Mouse (Mus musculus) hindbrain, postnatal 0 days (tissue): ENCODE results near the gene Cbx6. TPM values are rescaled to one million over a fixed set of nuclear protein-coding genes. Genes with fewer than 3 reads are reported as not detected.
A peak's percentile ranks its signal among the peaks of the same experiment; 100 is the strongest.

Experiments used
- ATAC-seq: fragments of 200-750 bp; cut with Nextera tagmentation; 2 replicates; pipeline ENCODE4 v1.8.0; 2017; ENCODE audit warnings: mild to moderate bottlenecking, moderate TSS enrichment, moderate library complexity
- DNase-seq: peaks from one replicate; pipeline ENCODE4 v3.0.0-alpha.2; 2015; ENCODE audit warnings: low spot score
- H3K27ac ChIP-seq: fragments of 300-500 bp; sonication (generic); 2 replicates; pipeline ENCODE4 v1.5.1; 2014; ENCODE audit warnings: mild to moderate bottlenecking
- H3K27me3 ChIP-seq: fragments of 300-500 bp; sonication (generic); 2 replicates; pipeline ENCODE4 v1.6.1; 2014; ENCODE audit warnings: low read length, mixed read lengths; ENCODE audit not compliant: insufficient read depth
- H3K36me3 ChIP-seq: fragments of 300-500 bp; sonication (generic); 2 replicates; pipeline ENCODE4 v1.6.1; 2014; ENCODE audit warnings: low read length, mixed read lengths; ENCODE audit not compliant: insufficient read depth
- H3K4me1 ChIP-seq: fragments of 300-500 bp; sonication (generic); 2 replicates; pipeline ENCODE4 v1.6.1; 2014; ENCODE audit warnings: antibody characterized with exemption, low read length, mixed read lengths; ENCODE audit not compliant: insufficient read depth
- H3K4me2 ChIP-seq: fragments of 300-500 bp; sonication (generic); 2 replicates; pipeline ENCODE4 v1.6.1; 2014; ENCODE audit warnings: low read depth, mild to moderate bottlenecking, low read length, moderate library complexity, mixed read lengths
- H3K4me3 ChIP-seq: fragments of 300-500 bp; sonication (generic); 2 replicates; pipeline ENCODE4 v1.5.1; 2014; ENCODE audit warnings: low read length
- H3K9ac ChIP-seq: fragments of 300-500 bp; sonication (generic); replicated peaks from 2 replicates; pipeline ENCODE4 v1.6.1; 2014; ENCODE audit warnings: mild to moderate bottlenecking, low read length, moderate library complexity, mixed read lengths
- H3K9me3 ChIP-seq: fragments of 300-500 bp; sonication (generic); 2 replicates; pipeline ENCODE4 v1.6.1; 2016; ENCODE audit warnings: low read length, mixed read lengths
- CTCF ChIP-seq: IDR thresholded peaks from 2 replicates; pipeline ENCODE4 v1.5.1; 2016; ENCODE audit warnings: antibody characterized with exemption, control low read depth, low read depth
- WGBS: fragments of 180-500 bp; shearing (Covaris S2); extraction: QIAGEN DNeasy Blood & Tissue Kit; methylation state at CpG from one replicate; pipeline ENCODE4 v1.1.7; 2014; 5-methylcytosine and 5-hydroxymethylcytosine counted together
- polyA plus RNA-seq: library from polyadenylated mRNA; unstranded; fragments of >200 nt; fragmentation: Nextera tagmentation; extraction: Ambion mirVana; gene quantifications from 2 replicates; pipeline ENCODE4 v1.2.1, GENCODE M21; 2015
- total RNA-seq: library from RNA; depleted of rRNA; stranded (reverse); fragments of >200 nt; gene quantifications from 2 replicates; pipeline ENCODE4 v1.2.3, GENCODE M21; 2014

Gene Cbx6
- total and polyA plus RNA-seq, 2 experiments from 2014 or later, result 56.6 to 107 TPM

- H3K9me3 ChIP-seq, result no peaks in the 10 kb centered on the region
- H3K4me3 ChIP-seq, result no peak overlapping the region
- DNase-seq (peak; percentile 24), ATAC-seq (no peak)
- peaks cover 5% of the 10 kb centered on the region; the same call in 1 of the 2 replicates for H3K4me1 ChIP-seq
- no peak for TF ChIP-seq CTCF
- 78% methylated on average over 18 of the region's 18 CpGs for WGBS
- H3K27ac ChIP-seq, result no peak overlapping the region
- no peak overlapping the region for H3K4me2 ChIP-seq
- H3K27me3 ChIP-seq, result no peaks in the 10 kb centered on the region
- H3K9ac ChIP-seq, result no peak overlapping the region
- no peaks in the 10 kb centered on the region for H3K36me3 ChIP-seq
Observed at GRCm38 (mm10) chr15:79875261-79875995, 40.9 kb upstream of the Cbx6 start.

DNA sequence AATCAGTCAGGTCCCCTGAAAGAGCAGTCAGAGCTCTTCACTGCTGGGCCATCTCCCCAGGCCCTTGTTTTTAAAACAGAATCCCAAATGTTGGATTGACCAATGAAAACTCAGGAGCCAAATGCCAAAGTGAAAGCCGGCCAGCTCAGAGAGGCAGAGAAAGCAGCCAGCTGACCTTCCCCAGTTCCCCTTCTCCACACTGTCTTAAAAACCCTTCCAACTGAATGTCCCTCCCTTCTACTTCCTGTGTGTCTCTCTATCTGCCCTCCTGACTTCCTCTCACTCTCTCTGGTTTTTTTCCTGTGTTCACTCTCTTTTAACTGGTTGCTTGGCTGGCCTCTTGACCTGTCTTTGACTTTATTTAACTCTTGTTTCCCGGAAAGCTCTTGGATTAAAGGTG is 39.5 kb upstream of the Cbx6 start:
- Histone ChIP-seq H3K4me3 (no peak overlapping the region), H3K4me2 (no peak overlapping the region), H3K27ac (no peak overlapping the region), H3K36me3 (no peaks in the 10 kb centered on the region), H3K9me3 (no peaks in the 10 kb centered on the region), H3K4me1 (no peaks in the 10 kb centered on the region), H3K27me3 (no peaks in the 10 kb centered on the region), H3K9ac (no peak overlapping the region)
- 73% methylated on average over 2 of the region's 2 CpGs for WGBS
- DNase-seq, result no peak
- no peak for ATAC-seq
- no peak for TF ChIP-seq CTCF

DNA sequence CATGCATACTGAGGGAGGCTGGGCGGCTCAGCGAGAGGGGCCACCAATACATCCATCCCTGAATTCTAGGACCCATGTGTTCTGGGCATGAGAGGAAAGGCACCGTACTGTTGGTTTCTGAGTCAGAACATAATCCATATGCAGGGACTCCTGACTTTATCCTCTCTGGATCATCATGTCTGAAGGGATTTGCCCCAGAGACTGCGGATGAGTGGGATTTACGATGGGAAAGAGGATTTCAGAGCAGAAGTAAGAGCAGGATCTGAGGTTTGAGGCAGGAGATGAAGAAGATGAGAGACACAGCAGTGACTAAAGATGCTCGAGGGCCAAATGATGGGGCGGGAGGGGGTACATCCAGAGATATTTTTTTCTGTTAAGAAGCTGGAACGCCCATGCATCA is 39.1 kb upstream of the Cbx6 start:
- Histone ChIP-seq H3K4me2 (no peak overlapping the region), H3K36me3 (no peaks in the 10 kb centered on the region), H3K4me3 (no peak overlapping the region), H3K9ac (no peak overlapping the region), H3K9me3 (no peaks in the 10 kb centered on the region), H3K27me3 (no peaks in the 10 kb centered on the region), H3K4me1 (no peaks in the 10 kb centered on the region), H3K27ac (no peak overlapping the region)
- no peak for TF ChIP-seq CTCF
- no peak for ATAC-seq
- DNase-seq, result no peak
- 87% methylated on average over 8 of the region's 8 CpGs for WGBS

DNA sequence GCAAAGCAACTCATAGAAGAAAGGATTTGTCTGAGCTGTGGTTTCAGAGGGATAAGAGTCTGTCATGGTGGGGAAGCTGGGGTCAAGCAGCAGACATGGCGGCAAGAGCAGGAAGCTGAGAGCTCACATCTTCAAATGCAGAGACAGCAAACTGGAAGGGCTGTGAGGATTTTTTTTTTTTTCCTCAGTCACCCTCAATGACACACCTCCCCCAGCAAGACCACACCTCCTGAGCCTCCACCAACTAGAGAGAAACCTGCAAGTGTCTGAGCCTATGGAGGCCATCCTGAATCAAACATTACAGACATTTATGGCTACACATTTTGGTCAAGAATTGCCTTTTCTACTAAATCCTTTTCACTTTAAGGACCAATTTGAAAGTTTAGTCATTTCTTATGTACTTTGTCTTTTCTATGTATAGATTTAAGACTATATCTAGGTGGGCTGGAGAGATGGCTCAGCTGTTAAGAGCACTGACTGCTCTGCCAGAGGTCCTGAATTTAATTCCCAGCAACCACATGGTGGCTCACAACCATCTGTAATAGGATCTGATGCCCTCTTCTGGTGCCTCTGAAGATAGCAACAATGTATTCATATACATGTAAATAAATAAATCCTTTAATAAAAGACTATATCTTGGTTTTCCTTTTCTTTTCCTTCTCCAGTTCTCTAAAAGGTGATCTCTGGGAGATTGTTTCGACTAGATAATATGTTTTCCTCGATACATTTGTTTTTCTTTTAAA is 32.9 kb upstream of the Cbx6 start:
- 89% methylated on average over 3 of the region's 3 CpGs for WGBS
- H3K4me3 ChIP-seq, result no peak overlapping the region
- H3K9ac ChIP-seq, result no peak overlapping the region
- H3K4me1 ChIP-seq, result no peaks in the 10 kb centered on the region
- no peak overlapping the region for H3K4me2 ChIP-seq
- no peaks in the 10 kb centered on the region for H3K36me3 ChIP-seq
- no peaks in the 10 kb centered on the region for H3K9me3 ChIP-seq
- no peak overlapping the region for H3K27ac ChIP-seq
- H3K27me3 ChIP-seq, result no peaks in the 10 kb centered on the region
- TF ChIP-seq CTCF, result peak; percentile 18; the same call in 1 of the 2 replicates
- no peak for ATAC-seq
- DNase-seq, result no peak

- TF ChIP-seq CTCF, result no peak
- Histone ChIP-seq H3K9ac (no peak overlapping the region), H3K4me2 (no peak overlapping the region), H3K27me3 (no peaks in the 10 kb centered on the region), H3K9me3 (no peaks in the 10 kb centered on the region), H3K36me3 (no peaks in the 10 kb centered on the region), H3K4me3 (no peak overlapping the region), H3K4me1 (no peaks in the 10 kb centered on the region), H3K27ac (no peak overlapping the region)
- ATAC-seq, result no peak
- no peak for DNase-seq
- WGBS, result 92% methylated on average over 9 of the region's 9 CpGs
Observed at GRCm38 (mm10) chr15:79859821-79860220, 25.3 kb upstream of the Cbx6 start.

DNA sequence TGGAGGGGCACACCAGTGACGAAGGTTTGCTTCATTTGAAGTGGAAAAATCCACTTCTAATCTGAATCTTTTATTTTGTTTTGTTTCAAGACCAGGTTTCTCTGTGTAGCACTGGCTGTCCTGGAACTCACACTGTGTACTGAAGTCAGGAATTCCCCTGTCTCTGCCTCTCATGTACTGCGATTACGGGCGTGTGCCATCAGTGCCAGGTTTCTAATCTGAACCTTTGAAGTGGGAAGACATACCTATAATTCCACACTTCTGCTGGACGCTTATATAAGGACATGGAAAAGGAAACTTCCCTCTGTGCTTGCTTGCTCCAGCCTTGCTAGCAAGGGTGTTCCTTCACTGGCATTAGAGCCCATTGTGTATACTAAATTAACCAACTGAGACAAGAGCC is 24.5 kb upstream of the Cbx6 start:
- no peak overlapping the region for H3K4me2 ChIP-seq
- DNase-seq (no peak), ATAC-seq (no peak)
- no peaks in the 10 kb centered on the region for H3K9me3 ChIP-seq
- no peak overlapping the region for H3K27ac ChIP-seq
- H3K4me1 ChIP-seq, result no peaks in the 10 kb centered on the region
- H3K36me3 ChIP-seq, result no peaks in the 10 kb centered on the region
- WGBS, result 89% methylated on average over 5 of the region's 5 CpGs
- H3K4me3 ChIP-seq, result no peak overlapping the region
- H3K27me3 ChIP-seq, result no peaks in the 10 kb centered on the region
- no peak for TF ChIP-seq CTCF
- H3K9ac ChIP-seq, result no peak overlapping the region

DNA sequence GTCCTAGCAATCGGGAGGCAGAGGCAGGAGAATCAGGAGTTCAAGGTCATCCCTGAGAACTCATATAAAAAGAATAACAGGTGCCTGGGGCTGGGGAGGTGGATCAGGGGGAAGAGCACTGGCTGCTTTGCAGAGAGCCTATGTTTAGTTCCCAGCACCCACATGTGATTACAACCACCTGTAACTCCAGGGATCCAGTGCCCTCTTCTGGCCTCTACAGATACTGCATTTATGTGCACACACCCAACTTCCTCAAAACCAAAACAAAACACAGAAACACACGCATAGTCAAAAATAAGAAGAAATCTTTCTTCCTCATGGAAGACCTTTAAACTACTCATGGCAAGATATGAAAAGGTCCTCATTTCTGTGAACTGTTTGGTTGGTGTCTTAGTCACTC is 15.7 kb upstream of the Cbx6 start:
- Histone ChIP-seq H3K4me2 (no peak overlapping the region), H3K9me3 (no peaks in the 10 kb centered on the region), H3K9ac (no peak overlapping the region), H3K27ac (no peak overlapping the region), H3K36me3 (no peaks in the 10 kb centered on the region), H3K4me1 (peaks cover 9% of the 10 kb centered on the region; the same call in 1 of the 2 replicates), H3K4me3 (no peak overlapping the region), H3K27me3 (no peaks in the 10 kb centered on the region)
- DNase-seq (no peak), ATAC-seq (no peak)
- 91% methylated on average over 2 of the region's 2 CpGs for WGBS
- no peak for TF ChIP-seq CTCF
